Mouse (Mus musculus) C2C12 (cell line): ENCODE data around the gene Skil. TPM values are rescaled to one million over a fixed set of nuclear protein-coding genes. Genes with fewer than 3 reads are reported as not detected.

ENCODE experiments used
- H3K27me3 ChIP-seq: one replicate; pipeline ENCODE4 v1.6.1; 2011; ENCODE audit not compliant: control insufficient read depth, insufficient read depth, insufficient read length
- H3K36me3 ChIP-seq: one replicate; pipeline ENCODE4 v1.6.1; 2011; ENCODE audit not compliant: control insufficient read depth, insufficient read depth
- H3K4me3 ChIP-seq: one replicate; pipeline ENCODE4 v1.5.1; 2011; ENCODE audit warnings: mild to moderate bottlenecking, control low read depth; ENCODE audit not compliant: poor library complexity, insufficient read depth, severe bottlenecking
- H3K79me2 ChIP-seq: one replicate; pipeline ENCODE4 v1.6.1; 2011; ENCODE audit not compliant: control insufficient read depth, insufficient read depth
- H3K79me3 ChIP-seq: one replicate; pipeline ENCODE4 v1.6.1; 2011; ENCODE audit warnings: low read depth, control low read depth
- H3ac ChIP-seq: one replicate; pipeline ENCODE3; 2011; ENCODE audit warnings: low read depth; ENCODE audit not compliant: control insufficient read depth, insufficient read length
- CEBPB ChIP-seq: IDR thresholded peaks from one replicate; pipeline ENCODE4 v1.6.1; 2011; ENCODE audit warnings: low read depth, mild to moderate bottlenecking, control low read depth, moderate library complexity
- CTCF ChIP-seq: IDR thresholded peaks from one replicate; pipeline ENCODE4 v1.5.1; 2011; ENCODE audit not compliant: control insufficient read depth, insufficient read depth, insufficient read length
- FOSL1 ChIP-seq: IDR thresholded peaks from one replicate; pipeline ENCODE4 v1.8.0; 2011; ENCODE audit warnings: mild to moderate bottlenecking, low read length; ENCODE audit not compliant: poor library complexity, insufficient read depth, severe bottlenecking
- MAX ChIP-seq: IDR thresholded peaks from one replicate; pipeline ENCODE4 v1.6.1; 2011; ENCODE audit warnings: mild to moderate bottlenecking, control low read depth
- MYOD1 ChIP-seq: IDR thresholded peaks from one replicate; pipeline ENCODE4 v1.6.1; 2011; ENCODE audit warnings: low read depth; ENCODE audit not compliant: control insufficient read depth, insufficient read length
- MYOG ChIP-seq: IDR thresholded peaks from one replicate; pipeline ENCODE4 v1.6.1; 2011; ENCODE audit not compliant: control insufficient read depth, insufficient read length; ENCODE audit errors: extremely low read depth
- USF1 ChIP-seq: IDR thresholded peaks from one replicate; pipeline ENCODE4 v1.6.1; 2011; ENCODE audit warnings: low read depth, mild to moderate bottlenecking, control low read depth, moderate library complexity
- polyA plus RNA-seq: library from polyadenylated mRNA; unstranded; fragments of >200 nt; fragmentation: generic; extraction: Trizol; gene quantifications from one replicate; pipeline ENCODE4 v1.2.1, GENCODE M21; 2012; ENCODE audit warnings: missing spikeins

The Skil gene
- polyA plus RNA-seq, 1 experiment: 15.0 TPM

GRCm38 (mm10) chr3:31165803-31166202 lies 70.9 kb downstream of the Skil start:
- peaks cover 17% of the 10 kb centered on the region for H3K27me3 ChIP-seq
- no peak overlapping the region for H3ac ChIP-seq
- no peaks in the 10 kb centered on the region for H3K36me3 ChIP-seq
- H3K79me2 ChIP-seq: no peaks in the 10 kb centered on the region
- TF ChIP-seq MAX: no peak
- no peak for TF ChIP-seq MYOG
- TF ChIP-seq CTCF: no peak
- no peak for TF ChIP-seq MYOD1
- TF ChIP-seq FOSL1: no peak
- no peak for TF ChIP-seq USF1
- TF ChIP-seq CEBPB: no peak
- H3K79me3 ChIP-seq: no peaks in the 10 kb centered on the region
- H3K4me3 ChIP-seq: no peak overlapping the region

- Histone ChIP-seq H3K27me3 (peaks cover 17% of the 10 kb centered on the region), H3K4me3 (no peak overlapping the region)
- TF ChIP-seq MYOG: no peak
- no peak for TF ChIP-seq MYOD1
- TF ChIP-seq USF1: no peak
- no peak for TF ChIP-seq MAX
- no peak for TF ChIP-seq CTCF
- no peak for TF ChIP-seq FOSL1
- TF ChIP-seq CEBPB: no peak
Measured at GRCm38 (mm10) chr3:31166365-31166871, 71.6 kb downstream of the Skil start.

More at GRCm38 (mm10) chr3:31166365-31166871, 71.6 kb downstream of the Skil start:
- Histone ChIP-seq H3K79me2 (no peaks in the 10 kb centered on the region), H3ac (no peak overlapping the region), H3K36me3 (no peaks in the 10 kb centered on the region), H3K79me3 (no peaks in the 10 kb centered on the region)

Other genes with a start within 250 kb of the Skil start
- 0.07 TPM for gene Gpr160, start 239.1 kb upstream of the Skil start, polyA plus RNA-seq
- 4.6 TPM for gene Phc3, start 125.6 kb upstream of the Skil start, polyA plus RNA-seq
- gene Prkci, start 99.3 kb upstream of the Skil start, polyA plus RNA-seq: 17.5 TPM
- not detected for gene Cldn11, start 54.9 kb downstream of the Skil start, polyA plus RNA-seq
- 0.01 TPM for gene Slc7a14, start 215.3 kb downstream of the Skil start, polyA plus RNA-seq